16 mouse cellular contexts compared by ENCODE assay signal in the genomic region with DNA sequence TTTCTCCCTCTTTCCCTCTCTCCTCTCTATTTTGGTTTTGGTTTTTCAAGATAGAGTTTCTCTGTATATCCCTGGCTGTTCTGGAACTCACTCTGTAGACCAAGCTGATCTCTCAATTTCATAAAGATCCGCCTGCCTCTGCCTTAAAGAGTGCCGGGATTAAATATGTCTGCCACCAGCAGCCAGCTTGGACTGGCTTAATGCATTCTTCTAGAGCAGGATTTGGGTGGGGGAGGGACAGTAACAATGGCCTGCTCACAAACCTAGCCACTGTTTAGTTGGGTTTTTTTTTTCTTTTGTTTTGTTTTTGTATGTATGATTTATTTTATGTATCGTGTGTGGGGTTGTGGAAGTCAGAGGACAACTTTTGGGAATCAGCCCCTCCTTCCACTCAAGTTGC.
"Had no signal": no experiment of that assay in that cellular context is flagged by ENCODE, and none has a peak within 500 bp of the region (broad histone marks: within the 10 kb centered on the region; RNA-seq: fewer than 3 reads in every experiment).

No protein-coding gene starts in this region.

- H3K27ac ChIP-seq: neural tube, embryonic 13.5 days; neural tube, embryonic 15.5 days; stomach, embryonic 15.5 days; stomach, postnatal 0 days had no signal

- H3K27me3 ChIP-seq: neural tube, embryonic 13.5 days; neural tube, embryonic 15.5 days; stomach, embryonic 15.5 days had no signal

- H3K4me1 ChIP-seq: neural tube, embryonic 15.5 days; stomach, embryonic 15.5 days had no signal

- H3K9ac ChIP-seq: neural tube, embryonic 13.5 days; neural tube, embryonic 15.5 days; stomach, embryonic 15.5 days had no signal

- H3K4me3 ChIP-seq: neural tube, embryonic 13.5 days; neural tube, embryonic 15.5 days; stomach, embryonic 15.5 days had no signal

- H3K4me2 ChIP-seq: neural tube, embryonic 13.5 days; neural tube, embryonic 15.5 days; stomach, embryonic 15.5 days had no signal

- H3K36me3 ChIP-seq: neural tube, embryonic 13.5 days; neural tube, embryonic 15.5 days; stomach, embryonic 15.5 days had no signal

- H3K9me3 ChIP-seq: neural tube, embryonic 13.5 days; neural tube, embryonic 15.5 days; stomach, embryonic 15.5 days had no signal

- DNase-seq: retina, postnatal 1 day; right cerebral cortex, adult 18-20 months; right cerebral cortex, postnatal 14 days; right cerebral cortex, postnatal 25 days; right cerebral cortex, postnatal 4 days; spleen, adult 18-20 months; thymus, adult 18-20 months; thymus, adult 2 months; thymus, postnatal 14 days; thymus, postnatal 25 days; thymus, postnatal 36 days; thymus, postnatal 4 days had no signal
